Mouse (Mus musculus): ENCODE measurements around the gene Thg1l.

Thg1l gene

DNA sequence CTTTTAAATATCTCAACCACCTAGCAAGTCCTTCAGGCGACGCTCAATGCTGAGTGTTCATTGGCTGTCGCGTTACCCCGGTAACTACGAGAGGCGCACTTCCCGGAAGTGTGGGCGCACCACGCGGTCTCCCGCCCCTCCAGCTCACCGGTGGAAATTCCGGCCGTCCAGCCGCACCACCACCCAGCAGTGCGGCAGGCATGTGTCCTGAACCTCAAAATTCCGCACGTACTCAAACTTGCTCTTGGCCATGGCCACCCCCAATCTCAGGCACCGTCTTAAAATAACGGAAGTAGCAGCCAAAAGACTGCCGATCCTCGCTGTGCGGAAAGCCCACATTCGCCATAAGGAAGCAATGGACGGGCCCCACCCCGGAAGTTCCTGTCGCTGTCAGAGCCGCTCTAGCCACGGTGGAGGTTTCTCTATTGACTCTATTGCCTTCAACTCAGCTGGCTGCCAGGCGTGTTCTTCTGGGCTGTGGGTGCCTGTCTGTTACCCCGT is at the start of gene Thg1l:
Thg1l (minus strand) TSS at position 368 of the 501 bp plus-strand sequence.
- peak; percentile 95 for DNase-seq (ENCODE audit: inconsistent ontology term)

DNA sequence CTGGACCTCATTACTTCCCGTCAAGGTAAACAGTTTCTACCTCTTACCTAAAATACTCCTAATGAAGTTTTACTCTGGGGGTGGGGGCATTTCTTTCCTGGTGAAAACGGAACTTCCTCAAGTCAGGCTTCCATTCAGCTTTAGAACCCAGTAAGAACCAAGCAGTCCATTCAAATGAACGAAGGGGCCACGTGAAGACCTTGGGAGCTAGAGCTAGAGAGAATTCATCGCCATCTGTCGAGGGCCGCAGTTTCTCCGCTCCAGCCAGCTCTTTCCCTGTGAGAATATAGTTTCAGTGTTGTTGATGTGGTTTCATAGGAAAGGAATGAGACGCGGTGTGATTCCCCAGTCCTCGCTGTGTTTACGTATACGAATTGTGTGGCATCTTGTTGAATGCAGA is 36.8 kb upstream of the Thg1l start:
- no peak for DNase-seq (ENCODE audit: inconsistent ontology term)

GRCm38 (mm10) chr11:45991604-45992003 is 36.3 kb upstream of the Thg1l start:
- DNase-seq (ENCODE audit: inconsistent ontology term) = no peak

DNA sequence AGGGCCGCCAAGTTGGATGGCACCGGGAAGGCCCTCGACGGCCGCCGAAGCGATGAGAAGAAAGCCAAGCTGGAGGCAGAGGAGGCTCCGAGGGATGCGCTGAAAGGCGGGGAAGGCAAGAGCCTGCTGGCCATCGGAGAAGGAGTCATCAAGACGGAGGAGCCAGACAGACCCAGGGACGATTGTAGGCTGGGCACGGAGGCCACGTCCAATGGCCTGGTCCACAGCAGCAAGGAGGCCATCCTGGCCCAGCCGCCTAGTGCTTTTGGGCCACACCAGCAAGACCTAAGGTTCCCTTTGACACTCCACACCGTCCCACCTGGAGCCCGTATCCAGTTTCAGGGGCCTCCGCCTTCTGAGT is 25.6 kb upstream of the Thg1l start:
- no peak for DNase-seq (ENCODE audit: inconsistent ontology term)

DNA sequence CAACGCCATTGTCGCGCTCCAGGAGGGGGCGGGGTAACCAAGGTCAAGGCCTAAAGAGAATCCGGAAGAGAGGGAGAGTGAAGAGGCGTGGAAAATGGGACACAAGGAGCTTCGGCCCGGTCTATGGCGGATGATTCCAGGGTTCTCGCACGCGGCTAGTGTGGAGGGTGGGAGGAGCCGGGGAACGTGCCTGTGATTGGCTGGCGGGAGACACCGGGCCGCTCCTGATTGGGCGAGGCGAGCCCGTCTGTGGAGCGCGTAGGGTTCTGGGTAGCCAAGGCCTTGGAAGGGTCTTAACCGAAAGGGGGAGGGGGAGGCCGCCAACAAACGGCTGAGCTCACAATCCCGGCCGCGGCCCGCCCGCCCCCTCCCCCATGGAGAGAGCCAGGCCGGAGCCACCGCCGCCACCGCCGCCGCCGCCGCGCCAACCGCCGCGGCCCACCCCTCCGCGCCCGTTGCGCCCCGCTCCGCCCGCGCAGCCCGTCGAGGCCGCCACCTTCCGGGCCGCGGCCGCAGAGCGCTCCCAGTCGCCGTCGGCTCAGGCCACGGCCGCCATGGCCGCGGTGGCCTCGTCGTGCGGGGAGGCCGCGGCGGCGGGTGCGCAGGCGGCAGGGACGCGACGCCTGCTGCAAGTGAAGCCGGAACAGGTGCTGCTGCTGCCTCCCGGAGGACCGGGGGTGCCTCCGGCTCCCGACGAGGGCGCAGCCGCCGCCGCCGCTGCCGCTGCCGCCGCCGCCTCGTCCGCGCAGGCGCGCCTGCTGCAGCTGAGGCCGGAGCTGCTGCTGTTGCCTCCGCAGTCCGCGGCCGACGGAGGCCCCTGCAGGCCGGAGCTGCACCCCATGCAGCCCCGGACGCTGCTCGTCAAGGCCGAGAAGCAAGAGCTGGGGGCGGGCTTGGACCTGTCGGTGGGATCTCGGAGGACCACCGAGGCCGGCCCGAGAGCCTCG is 24.9 kb upstream of the Thg1l start, which contains the start of gene Sox30:
Sox30 (plus strand) TSS at position 365 of the 947 bp plus-strand sequence.
- peak; percentile 56 for DNase-seq (ENCODE audit: inconsistent ontology term)

- DNase-seq (ENCODE audit: inconsistent ontology term) = no peak
Measured at GRCm38 (mm10) chr11:45976061-45976460, 20.8 kb upstream of the Thg1l start.

DNA sequence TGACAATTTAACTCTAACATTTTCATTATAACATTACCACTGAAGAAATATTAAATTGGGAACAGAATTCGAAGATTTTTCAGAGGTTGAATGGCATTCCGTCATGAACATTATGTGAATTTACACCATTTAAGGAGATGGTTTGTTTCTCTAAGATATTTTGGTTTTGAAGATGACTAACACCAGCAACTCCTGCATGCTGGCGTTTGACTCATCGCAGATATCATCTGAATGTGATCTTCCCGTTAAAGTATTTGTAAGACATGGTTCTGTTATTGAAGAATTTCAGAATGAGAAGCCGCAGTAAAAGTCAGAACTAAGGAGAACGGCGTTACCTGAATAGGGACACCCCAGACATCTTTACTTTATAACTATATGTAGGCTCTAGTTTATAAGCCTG is 19.2 kb upstream of the Thg1l start:
- DNase-seq (ENCODE audit: inconsistent ontology term) = no peak

DNA sequence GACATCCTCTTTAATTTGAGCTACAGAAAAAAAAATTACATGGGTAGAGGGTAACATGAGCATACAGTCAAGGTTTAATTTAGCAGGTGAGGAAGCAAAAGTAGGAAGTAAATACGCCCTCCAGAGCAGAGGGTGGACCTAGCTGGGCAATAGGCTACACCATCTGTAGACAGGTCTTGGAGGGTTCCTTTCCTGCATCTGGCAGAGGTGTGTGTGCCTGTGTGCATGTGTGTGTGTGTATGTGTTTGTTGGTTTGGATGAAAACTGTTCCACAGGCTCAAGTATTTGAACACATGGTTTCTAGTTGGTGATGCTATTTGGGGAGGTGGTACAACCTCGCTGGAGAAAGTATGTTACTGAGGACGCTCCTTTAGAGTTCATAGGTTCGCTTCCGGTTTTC is 18.3 kb upstream of the Thg1l start:
- no peak for DNase-seq (ENCODE audit: inconsistent ontology term)

DNA sequence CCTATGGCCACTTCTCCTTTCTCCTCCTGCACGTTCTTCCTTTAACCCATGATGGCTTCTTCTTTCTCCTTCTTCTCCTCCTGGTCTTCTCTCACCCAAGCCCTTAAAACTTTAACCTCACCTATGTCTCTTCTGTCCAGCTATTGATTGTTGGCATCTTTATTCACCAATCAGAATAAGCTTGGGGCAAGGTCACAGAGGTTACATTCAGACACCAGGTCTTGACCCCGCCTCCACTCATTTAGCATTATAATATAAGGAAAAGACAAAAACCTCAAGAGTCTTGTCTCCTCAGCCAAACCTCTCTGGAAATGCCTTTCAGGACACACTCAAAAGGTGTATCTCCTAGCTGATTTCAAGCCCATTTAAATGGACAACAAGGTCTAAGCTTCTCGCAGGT is 13.2 kb upstream of the Thg1l start:
- no peak for DNase-seq (ENCODE audit: inconsistent ontology term)

- no peak for DNase-seq (ENCODE audit: inconsistent ontology term)
Measured at GRCm38 (mm10) chr11:45966896-45967295, 11.6 kb upstream of the Thg1l start.

GRCm38 (mm10) chr11:45960003-45960402 is 4.7 kb upstream of the Thg1l start:
- DNase-seq (ENCODE audit: inconsistent ontology term) = no peak

GRCm38 (mm10) chr11:45959598-45959997 is 4.3 kb upstream of the Thg1l start:
- no peak for DNase-seq (ENCODE audit: inconsistent ontology term)

DNA sequence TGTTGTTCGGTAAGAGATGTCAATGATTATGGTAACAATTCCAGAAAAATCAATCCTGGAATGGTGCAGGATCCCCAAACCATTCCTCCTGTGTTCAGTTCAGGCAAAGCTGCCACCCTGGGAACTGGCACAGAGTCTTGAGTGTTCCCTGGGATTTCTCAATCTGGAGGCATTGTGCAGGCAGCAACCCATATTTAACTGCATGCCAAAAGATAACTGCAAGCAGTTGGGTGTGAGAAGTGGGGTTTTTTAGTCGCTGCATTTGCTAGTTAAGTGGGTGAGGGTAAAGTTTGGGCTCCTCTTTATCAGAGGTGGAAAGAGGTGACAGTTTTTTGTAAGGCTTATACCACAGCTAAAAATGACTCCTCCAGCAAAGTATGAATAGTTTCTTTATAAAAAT is 7.8 kb downstream of the Thg1l start:
- DNase-seq (ENCODE audit: inconsistent ontology term) = no peak

DNA sequence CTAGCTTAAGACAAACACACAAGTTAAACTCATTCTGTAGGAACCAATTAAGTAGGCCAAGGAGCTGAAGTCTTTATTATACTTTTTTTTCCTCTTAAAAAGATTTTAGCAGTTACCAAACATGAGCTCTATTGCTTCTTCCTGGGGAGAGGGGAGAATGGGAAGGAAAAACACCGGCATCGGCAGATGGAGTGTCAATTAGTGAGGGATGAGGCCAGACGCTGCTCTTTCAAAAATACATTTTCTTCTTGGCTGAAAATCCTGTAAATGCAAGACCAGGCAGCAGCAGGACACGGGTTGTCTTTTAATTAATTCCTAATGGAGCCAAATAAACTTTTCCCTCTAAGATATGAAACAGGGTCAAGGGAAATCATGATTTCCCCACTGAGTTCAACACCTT is 8.5 kb downstream of the Thg1l start:
- DNase-seq (ENCODE audit: inconsistent ontology term) = no peak

- peak; percentile 94 for DNase-seq (ENCODE audit: inconsistent ontology term)
Measured at GRCm38 (mm10) chr11:45944643-45945156, 10.6 kb downstream of the Thg1l start, which contains the start of gene Lsm11. Gene Lsm11 (minus strand): TSS chr11:45944935.

DNA sequence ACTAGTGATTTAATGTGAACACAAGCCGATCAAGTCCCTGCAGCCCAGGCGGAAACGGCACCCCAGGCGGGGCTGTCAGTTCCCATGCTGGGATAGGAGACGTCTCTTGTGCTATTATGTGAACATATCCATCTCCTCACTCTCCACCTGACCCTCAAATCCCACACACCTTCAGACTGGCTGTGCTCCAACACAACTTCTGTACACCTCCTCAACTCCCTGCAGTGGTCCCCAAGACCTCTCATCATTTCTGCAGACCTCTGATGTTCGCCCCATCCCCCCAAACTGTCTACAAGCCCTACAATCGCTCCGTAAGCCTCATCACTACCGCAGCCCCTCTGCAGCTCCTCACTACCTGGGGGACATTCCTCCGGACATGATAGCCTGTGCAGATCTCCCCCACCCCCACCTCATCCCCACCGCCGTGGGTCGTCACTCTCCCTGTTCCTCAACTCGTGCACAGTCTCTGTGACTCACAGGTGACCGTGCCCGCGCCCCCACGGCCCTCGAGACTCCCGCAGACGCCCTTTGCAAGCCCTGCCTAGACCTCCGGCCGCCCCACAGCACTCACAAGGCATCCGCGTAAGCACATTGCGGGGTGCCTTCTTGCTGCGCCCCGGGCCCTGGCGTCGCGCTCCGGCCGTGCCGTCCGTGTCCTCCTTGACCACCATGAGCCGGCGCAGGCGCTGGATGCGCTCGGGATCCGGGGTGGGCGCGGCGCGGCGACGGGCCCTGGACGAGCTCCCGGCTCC is 11.2 kb downstream of the Thg1l start:
- DNase-seq (ENCODE audit: inconsistent ontology term) = peak; percentile 30

DNA sequence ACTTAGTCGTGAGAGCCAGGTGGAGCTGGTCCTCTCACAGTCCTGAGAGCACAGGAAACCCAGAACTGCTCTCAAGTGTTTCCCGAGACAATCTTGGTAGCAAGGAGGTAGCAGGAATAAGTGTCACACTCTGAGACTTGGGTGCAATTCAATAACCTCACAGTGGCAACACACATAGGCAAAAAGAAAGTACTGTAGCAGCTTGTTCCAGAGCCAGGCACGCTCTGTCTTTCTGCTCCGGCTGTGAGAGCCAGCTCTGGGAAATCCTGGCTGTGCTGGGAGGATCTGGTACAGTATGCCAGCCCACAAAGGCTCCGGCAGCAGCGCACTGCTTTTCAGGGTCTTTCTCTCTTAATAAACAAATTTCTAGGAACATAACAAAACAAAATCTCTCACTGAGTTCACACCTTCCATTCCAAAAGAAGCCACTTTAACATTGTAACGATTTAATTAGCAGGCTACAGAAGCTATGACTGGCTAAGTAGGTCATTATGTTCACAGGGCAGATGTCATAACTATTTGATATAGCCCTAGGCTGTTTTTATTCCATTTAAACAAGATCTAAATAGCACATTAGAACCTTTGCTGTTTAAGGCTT is 12.1 kb downstream of the Thg1l start:
- no peak for DNase-seq (ENCODE audit: inconsistent ontology term)

GRCm38 (mm10) chr11:45942281-45942680 is 13.0 kb downstream of the Thg1l start:
- no peak for DNase-seq (ENCODE audit: inconsistent ontology term)

DNA sequence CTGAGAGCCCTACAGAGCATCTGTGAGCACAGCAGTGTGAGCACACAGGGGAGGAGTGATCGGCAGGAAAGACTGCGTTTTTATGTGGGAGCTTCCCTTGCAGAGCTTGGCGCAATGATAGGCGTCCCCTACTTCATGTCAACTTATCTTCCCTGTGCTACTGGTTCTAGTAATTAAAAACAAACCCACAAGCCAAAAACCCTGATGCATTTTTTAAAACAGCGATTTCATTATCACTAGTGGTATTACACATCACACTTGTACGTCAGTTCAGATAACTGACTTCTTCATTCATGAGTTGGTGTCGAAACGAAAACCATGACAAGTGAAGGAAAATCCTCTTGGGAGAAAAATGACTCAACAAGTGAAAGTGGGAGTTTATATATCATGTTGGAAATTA is 16.4 kb downstream of the Thg1l start:
- no peak for DNase-seq (ENCODE audit: inconsistent ontology term)

- no peak for DNase-seq (ENCODE audit: inconsistent ontology term)
Measured at GRCm38 (mm10) chr11:45937478-45937877, 17.8 kb downstream of the Thg1l start.

- no peak for DNase-seq (ENCODE audit: inconsistent ontology term)
Measured at GRCm38 (mm10) chr11:45932771-45933170, 22.5 kb downstream of the Thg1l start.

DNA sequence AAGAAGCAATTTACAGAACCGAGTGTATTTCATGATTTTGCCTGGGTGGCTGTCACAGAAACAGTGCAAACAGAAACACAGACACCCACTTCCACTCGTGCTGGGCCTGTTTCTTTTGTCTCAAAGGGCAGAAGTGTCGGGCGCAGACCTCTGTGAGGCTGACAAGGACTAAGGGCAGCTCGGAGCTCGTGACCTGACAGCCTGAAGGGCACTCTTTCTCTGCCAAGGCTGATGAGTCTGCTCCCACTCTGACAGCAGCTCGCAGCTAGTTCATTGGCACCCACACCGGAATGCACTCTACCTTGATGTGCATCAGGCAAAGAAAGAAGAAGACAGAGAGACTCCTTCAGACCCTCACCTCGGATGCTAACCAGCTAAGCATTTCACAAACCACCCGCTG is 25.8 kb downstream of the Thg1l start:
- no peak for DNase-seq (ENCODE audit: inconsistent ontology term)

Data from Muller cell, postnatal 12 days (primary cell).